Mouse (Mus musculus) inflammation-experienced regulatory T-cells, adult 6 months (primary cell): Measurements from ENCODE around the gene Usp20. TPM values are rescaled to one million over a fixed set of nuclear protein-coding genes. Genes with fewer than 3 reads are reported as not detected.
"Not testable (repeated sequence)": the region's sequence is repeated elsewhere in the genome, so short reads cannot be mapped to it uniquely, and the experiment has no call there.

Source experiments
- ATAC-seq: one replicate; pipeline ENCODE4 v1.8.0; 2017
- polyA plus RNA-seq, 3 experiments: library from polyadenylated mRNA; unstranded; fragments of 100-300 nt; shearing (Covaris generic); gene quantifications; one replicate each; pipeline ENCODE4 v1.2.1; 2017

The Usp20 gene
- 10 to 100 TPM; 11.9 to 27.4 (median 16.7) TPM for polyA plus RNA-seq

GRCm38 (mm10) chr2:30981790-30982513 lies at the start of gene Usp20, which contains the start of gene BC005624:
Usp20 (plus strand) TSS chr2:30982279.
BC005624 (minus strand) TSS chr2:30982201.
- peak; percentile 95 for ATAC-seq

GRCm38 (mm10) chr2:30933032-30933431 lies 49.0 kb upstream of the Usp20 start:
- no peak for ATAC-seq

- peak; percentile 52 for ATAC-seq
Measured at GRCm38 (mm10) chr2:30933917-30934450, 48.1 kb upstream of the Usp20 start.

GRCm38 (mm10) chr2:30936808-30937207 lies 45.3 kb upstream of the Usp20 start:
- ATAC-seq = no peak

- no peak for ATAC-seq
Measured at GRCm38 (mm10) chr2:30937731-30938130, 44.3 kb upstream of the Usp20 start.

- ATAC-seq = no peak
Measured at GRCm38 (mm10) chr2:30938574-30938991, 43.5 kb upstream of the Usp20 start.

GRCm38 (mm10) chr2:30941586-30941985 lies 40.5 kb upstream of the Usp20 start:
- ATAC-seq = no peak

- ATAC-seq = not testable (repeated sequence)
Measured at GRCm38 (mm10) chr2:30942116-30942515, 40.0 kb upstream of the Usp20 start.

GRCm38 (mm10) chr2:30942603-30943011 lies 39.5 kb upstream of the Usp20 start:
- ATAC-seq = peak; percentile 98

- no peak for ATAC-seq
Measured at GRCm38 (mm10) chr2:30952457-30952823, 29.6 kb upstream of the Usp20 start.

- ATAC-seq = peak; percentile 99
Measured at GRCm38 (mm10) chr2:30952824-30953490, 29.1 kb upstream of the Usp20 start, which contains the start of gene Tor1b. Tor1b (plus strand) TSS chr2:30952959.

- ATAC-seq = no peak
Measured at GRCm38 (mm10) chr2:30954797-30955196, 27.3 kb upstream of the Usp20 start.

GRCm38 (mm10) chr2:30957511-30957910 lies 24.6 kb upstream of the Usp20 start:
- no peak for ATAC-seq

- no peak for ATAC-seq
Measured at GRCm38 (mm10) chr2:30958726-30959125, 23.4 kb upstream of the Usp20 start.

GRCm38 (mm10) chr2:30959856-30960255 lies 22.2 kb upstream of the Usp20 start:
- no peak for ATAC-seq

- no peak for ATAC-seq
Measured at GRCm38 (mm10) chr2:30962570-30963254, 19.4 kb upstream of the Usp20 start.

GRCm38 (mm10) chr2:30965627-30966026 lies 16.5 kb upstream of the Usp20 start:
- ATAC-seq = no peak

- ATAC-seq = no peak
Measured at GRCm38 (mm10) chr2:30966826-30967225, 15.3 kb upstream of the Usp20 start.

- ATAC-seq = peak; percentile 88
Measured at GRCm38 (mm10) chr2:30967352-30968327, 14.4 kb upstream of the Usp20 start, which contains the start of gene Tor1a. Tor1a (minus strand) TSS chr2:30967933.

- ATAC-seq = no peak
Measured at GRCm38 (mm10) chr2:30983024-30983423, 945 bp downstream of the Usp20 start.

- no peak for ATAC-seq
Measured at GRCm38 (mm10) chr2:30985111-30986020, 3.3 kb downstream of the Usp20 start.
